Mouse (Mus musculus) erythroblast, adult 5-6 weeks (primary cell): ENCODE measurements around the gene Stat5b. TPM values are rescaled to one million over a fixed set of nuclear protein-coding genes. Genes with fewer than 3 reads are reported as not detected.
"Not testable (repeated sequence)": the region's sequence is repeated elsewhere in the genome, so short reads cannot be mapped to it uniquely, and the experiment has no call there.

Source experiments
- ATAC-seq: replicated peaks from 2 replicates; pipeline ENCODE4 v1.8.0; 2016; ENCODE audit warnings: moderate number of reproducible peaks, mild to moderate bottlenecking, moderate TSS enrichment, inconsistent platforms; ENCODE audit not compliant: poor library complexity, low FRiP score, severe bottlenecking
- total RNA-seq, 2 experiments: library from RNA; stranded (forward) in 1 of 2; stranded (reverse) in 1 of 2; fragments of 150-400 nt in 1 of 2; fragments of 200-764, 138-1000 nt in 1 of 2; gene quantifications; 2 replicates each; pipeline versions ENCODE4 v1.2.3 to v1.2.4; 2015 to 2017; ENCODE audit warnings: low replicate concordance in 2 of 2

Gene Stat5b
- total RNA-seq, 2 experiments from 2014 or later = 10.3 to 14.8 TPM

GRCm38 (mm10) chr11:100819048-100819447 is 31.5 kb downstream of the Stat5b start:
- ATAC-seq = peak; percentile 70

- ATAC-seq = peak; percentile 53
Measured at GRCm38 (mm10) chr11:100818359-100819012, 32.0 kb downstream of the Stat5b start.

- no peak for ATAC-seq
Measured at GRCm38 (mm10) chr11:100817311-100817710, 33.2 kb downstream of the Stat5b start.

GRCm38 (mm10) chr11:100816801-100817200 is 33.7 kb downstream of the Stat5b start:
- no peak for ATAC-seq

- ATAC-seq = no peak
Measured at GRCm38 (mm10) chr11:100816342-100816741, 34.2 kb downstream of the Stat5b start.

GRCm38 (mm10) chr11:100814498-100814897 is 36.0 kb downstream of the Stat5b start:
- ATAC-seq = peak; percentile 73

GRCm38 (mm10) chr11:100811132-100811531 is 39.4 kb downstream of the Stat5b start:
- no peak for ATAC-seq

- no peak for ATAC-seq
Measured at GRCm38 (mm10) chr11:100810516-100810915, 40.0 kb downstream of the Stat5b start.

GRCm38 (mm10) chr11:100806380-100807305 is 43.9 kb downstream of the Stat5b start:
- no peak for ATAC-seq

- ATAC-seq = no peak
Measured at GRCm38 (mm10) chr11:100805535-100805934, 45.0 kb downstream of the Stat5b start.

- no peak for ATAC-seq
Measured at GRCm38 (mm10) chr11:100804409-100804808, 46.1 kb downstream of the Stat5b start.

- ATAC-seq = no peak
Measured at GRCm38 (mm10) chr11:100799426-100799825, 51.1 kb downstream of the Stat5b start.

GRCm38 (mm10) chr11:100796585-100796984 is 53.9 kb downstream of the Stat5b start:
- ATAC-seq = no peak

- no peak for ATAC-seq
Measured at GRCm38 (mm10) chr11:100795386-100795785, 55.1 kb downstream of the Stat5b start.

- no peak for ATAC-seq
Measured at GRCm38 (mm10) chr11:100791457-100792049, 59.0 kb downstream of the Stat5b start.

- not testable (repeated sequence) for ATAC-seq
Measured at GRCm38 (mm10) chr11:100790644-100791043, 59.9 kb downstream of the Stat5b start.

GRCm38 (mm10) chr11:100789702-100790101 is 60.8 kb downstream of the Stat5b start:
- ATAC-seq = no peak

- no peak for ATAC-seq
Measured at GRCm38 (mm10) chr11:100785774-100786173, 64.8 kb downstream of the Stat5b start.

GRCm38 (mm10) chr11:100784286-100784685 is 66.2 kb downstream of the Stat5b start:
- ATAC-seq = no peak

GRCm38 (mm10) chr11:100782568-100782967 is 68.0 kb downstream of the Stat5b start:
- no peak for ATAC-seq
